Mouse (Mus musculus) CH12.LX (cell line): ENCODE measurements around the gene Plod1. TPM values are rescaled to one million over a fixed set of nuclear protein-coding genes. Genes with fewer than 3 reads are reported as not detected.

Source experiments
- DNase-seq: peaks from one replicate; pipeline ENCODE4 v3.0.0-alpha.2; 2013; ENCODE audit errors: extremely low read depth
- H3K27ac ChIP-seq: 2 replicates; pipeline ENCODE4 v1.5.1; 2012; ENCODE audit warnings: low read depth, mild to moderate bottlenecking, control low read depth, moderate library complexity; ENCODE audit not compliant: insufficient read depth
- H3K27me3 ChIP-seq: replicated peaks from 2 replicates; pipeline ENCODE3; 2012; ENCODE audit warnings: inconsistent platforms
- H3K36me3 ChIP-seq, 2 experiments: replicated peaks in 1 of 2; 2 replicates each; pipeline versions ENCODE3 to v1.6.1; 2012; ENCODE audit warnings: inconsistent platforms in 1 of 2, low read length in 1 of 2, mild to moderate bottlenecking in 1 of 2, mixed read lengths in 1 of 2, moderate library complexity in 1 of 2; ENCODE audit not compliant: control insufficient read depth in 1 of 2, insufficient read depth in 1 of 2
- H3K4me1 ChIP-seq, 2 experiments: 2 replicates each; pipeline ENCODE4 v1.6.1; 2012; ENCODE audit warnings: inconsistent platforms in 1 of 2, moderate library complexity in 1 of 2; ENCODE audit not compliant: insufficient read depth in 2 of 2, control insufficient read depth in 1 of 2
- H3K4me2 ChIP-seq: 2 replicates; pipeline ENCODE4 v1.6.1; 2012; ENCODE audit warnings: low read depth, mild to moderate bottlenecking, control low read depth; ENCODE audit not compliant: poor library complexity, insufficient read depth, severe bottlenecking
- H3K4me3 ChIP-seq, 3 experiments: fragments of 150-350 bp in 1 of 3; sonication (generic) in 1 of 3; replicated peaks in 1 of 3; 2 replicates each; pipeline versions ENCODE3 to v1.5.1; 2011 to 2012; ENCODE audit warnings: low read depth in 2 of 3, low read length in 2 of 3, mild to moderate bottlenecking in 2 of 3, moderate library complexity in 2 of 3, control low read depth in 1 of 3, improper control_type of control experiment in 1 of 3, inconsistent platforms in 1 of 3, mixed read lengths in 1 of 3; ENCODE audit not compliant: poor library complexity in 1 of 3
- H3K79me2 ChIP-seq: replicated peaks from 2 replicates; pipeline ENCODE4 v1.6.1; 2012; ENCODE audit warnings: mild to moderate bottlenecking, moderate library complexity; ENCODE audit not compliant: control insufficient read depth, poor library complexity, insufficient read depth, severe bottlenecking; ENCODE audit errors: extremely low read depth
- H3K9ac ChIP-seq: 2 replicates; pipeline ENCODE4 v1.6.1; 2012; ENCODE audit warnings: low read depth, mild to moderate bottlenecking, control low read depth, moderate library complexity; ENCODE audit not compliant: insufficient read depth
- H3K9me3 ChIP-seq: replicated peaks from 2 replicates; pipeline ENCODE3; 2012; ENCODE audit warnings: low read length, inconsistent platforms, mixed read lengths
- CHD1 ChIP-seq: IDR thresholded peaks from 2 replicates; pipeline ENCODE4 v1.6.1; 2012; ENCODE audit warnings: low read depth, low read length, improper control_type of control experiment, inconsistent platforms
- CHD2 ChIP-seq: IDR thresholded peaks from 2 replicates; pipeline ENCODE4 v1.6.1; 2011; ENCODE audit warnings: low read length, improper control_type of control experiment
- ELF1 ChIP-seq: IDR thresholded peaks from 2 replicates; pipeline ENCODE4 v1.6.1; 2014; ENCODE audit warnings: low read depth, mild to moderate bottlenecking, inconsistent platforms, low read length, improper control_type of control experiment
- ETS1 ChIP-seq: conservative IDR thresholded peaks from 2 replicates; pipeline ENCODE4 v1.6.1; 2012; ENCODE audit warnings: low read depth, mild to moderate bottlenecking, inconsistent platforms, low read length, improper control_type of control experiment, moderate library complexity
- HCFC1 ChIP-seq: IDR thresholded peaks from 2 replicates; pipeline ENCODE4 v1.6.1; 2012; ENCODE audit warnings: low read depth, mild to moderate bottlenecking, inconsistent platforms, low read length, improper control_type of control experiment
- IRF4 ChIP-seq: IDR thresholded peaks from 2 replicates; pipeline ENCODE4 v1.6.1; 2014; ENCODE audit warnings: low read depth, mild to moderate bottlenecking, inconsistent platforms, low read length, improper control_type of control experiment
- JUN ChIP-seq: IDR thresholded peaks from 2 replicates; pipeline ENCODE4 v1.6.1; 2011; ENCODE audit warnings: low read depth, mild to moderate bottlenecking, low read length, improper control_type of control experiment, moderate library complexity; ENCODE audit not compliant: insufficient read depth
- JUND ChIP-seq: conservative IDR thresholded peaks from 2 replicates; pipeline ENCODE4 v1.6.1; 2011; ENCODE audit warnings: low read depth, low read length, improper control_type of control experiment
- KAT2A ChIP-seq: IDR thresholded peaks from 2 replicates; pipeline ENCODE4 v1.6.1; 2012; ENCODE audit warnings: low read length, improper control_type of control experiment, inconsistent platforms; ENCODE audit not compliant: insufficient replicate concordance
- MAX ChIP-seq: IDR thresholded peaks from 2 replicates; pipeline ENCODE4 v1.6.1; 2011; ENCODE audit warnings: low read length, improper control_type of control experiment
- MAZ ChIP-seq: IDR thresholded peaks from 2 replicates; pipeline ENCODE4 v1.6.1; 2012; ENCODE audit warnings: low read depth, mild to moderate bottlenecking, inconsistent platforms, low read length, improper control_type of control experiment, moderate library complexity
- MEF2A ChIP-seq: IDR thresholded peaks from 2 replicates; pipeline ENCODE4 v1.6.1; 2014; ENCODE audit warnings: low read depth, mild to moderate bottlenecking, inconsistent platforms, low read length, improper control_type of control experiment, borderline replicate concordance
- NRF1 ChIP-seq: IDR thresholded peaks from 2 replicates; pipeline ENCODE4 v1.6.1; 2014; ENCODE audit warnings: low read depth, mild to moderate bottlenecking, inconsistent platforms, low read length, improper control_type of control experiment, moderate library complexity
- POLR2A ChIP-seq: IDR thresholded peaks from 2 replicates; pipeline ENCODE4 v1.6.1; 2011; ENCODE audit warnings: low read depth, mild to moderate bottlenecking, improper control_type of control experiment, low read length
- USF1 ChIP-seq: IDR thresholded peaks from 2 replicates; pipeline ENCODE4 v1.6.1; 2014; ENCODE audit warnings: low read depth, mild to moderate bottlenecking, inconsistent platforms, low read length, improper control_type of control experiment
- USF2 ChIP-seq: conservative IDR thresholded peaks from 2 replicates; pipeline ENCODE4 v1.6.1; 2011; ENCODE audit warnings: low read depth, low read length, improper control_type of control experiment
- dilution Hi-C: fragments of 300-500 bp; cut with MboI; formaldehyde crosslinking; loops from 2 replicates; pipeline ENCODE4 v1.14.3; 2020; ENCODE audit warnings: low sequenced_read_pairs; ENCODE audit not compliant: extremely low pct_unique_long_range_greater_than_20kb, extremely low pct_ligation_motif_present
- in situ Hi-C: fragments of 300-500 bp; cut with MboI; formaldehyde crosslinking; loops from 3 replicates; pipeline ENCODE4 v1.14.3; 2019; ENCODE audit warnings: low sequenced_read_pairs, low pct_ligation_motif_present, low pct_unique_long_range_greater_than_20kb, mixed read lengths
- polyA plus RNA-seq: library from polyadenylated mRNA; unstranded; fragments of >175 nt; gene quantifications from 2 replicates; pipeline ENCODE4 v1.2.1, GENCODE M21; 2012; ENCODE audit warnings: low read depth; ENCODE audit not compliant: insufficient read length
- total RNA-seq, 2 experiments: library from RNA; depleted of rRNA; stranded (reverse); fragments of 300-350 nt in 1 of 2; fragments of >200 nt in 1 of 2; gene quantifications; 2 replicates each; pipeline ENCODE4 v1.2.3; 2012 to 2014

Plod1 gene
- total and polyA plus RNA-seq, 3 experiments = 0.30 to 6.5 (median 1.9) TPM

DNA sequence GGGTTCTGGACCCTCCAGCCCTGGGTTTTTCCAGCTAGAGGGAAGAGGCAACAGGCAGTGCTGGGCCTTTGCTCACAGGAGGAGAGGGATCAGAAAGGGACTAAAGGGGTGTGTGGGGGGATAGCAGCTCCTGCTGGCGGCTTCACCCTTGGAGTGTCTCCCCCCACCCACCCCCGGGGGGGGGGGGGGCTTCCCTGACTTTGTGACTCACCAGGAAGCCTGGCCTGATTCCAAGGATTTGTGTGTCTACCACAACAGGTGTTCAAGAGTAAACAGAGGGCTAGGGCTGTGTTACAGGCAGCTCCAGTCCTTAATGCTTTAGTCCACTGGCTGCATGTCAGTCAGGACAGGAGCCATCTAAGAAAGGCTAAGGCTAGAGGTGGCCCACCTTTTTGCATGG lies 10.9 kb upstream of the Plod1 start:
- no peak overlapping the region for H3K4me3 ChIP-seq
- no peak for DNase-seq
- peaks cover 38 to 77% of the 10 kb centered on the region in 2 experiments for H3K36me3 ChIP-seq
- dilution Hi-C loops = no loop called here
- H3K27me3 ChIP-seq = no peaks in the 10 kb centered on the region
- H3K9ac ChIP-seq = no peak overlapping the region
- H3K4me1 ChIP-seq = peaks cover 4 to 11% of the 10 kb centered on the region in 2 experiments
- no peak overlapping the region for H3K27ac ChIP-seq
- in situ Hi-C loops = no loop called here
- no peak overlapping the region for H3K4me2 ChIP-seq
- H3K9me3 ChIP-seq = no peaks in the 10 kb centered on the region
- peaks cover 14% of the 10 kb centered on the region for H3K79me2 ChIP-seq
- TF ChIP-seq POLR2A (no peak), USF2 (no peak), USF1 (no peak), KAT2A (no peak), CHD1 (no peak), JUN (no peak), ELF1 (no peak), MAX (no peak), MAZ (no peak)

DNA sequence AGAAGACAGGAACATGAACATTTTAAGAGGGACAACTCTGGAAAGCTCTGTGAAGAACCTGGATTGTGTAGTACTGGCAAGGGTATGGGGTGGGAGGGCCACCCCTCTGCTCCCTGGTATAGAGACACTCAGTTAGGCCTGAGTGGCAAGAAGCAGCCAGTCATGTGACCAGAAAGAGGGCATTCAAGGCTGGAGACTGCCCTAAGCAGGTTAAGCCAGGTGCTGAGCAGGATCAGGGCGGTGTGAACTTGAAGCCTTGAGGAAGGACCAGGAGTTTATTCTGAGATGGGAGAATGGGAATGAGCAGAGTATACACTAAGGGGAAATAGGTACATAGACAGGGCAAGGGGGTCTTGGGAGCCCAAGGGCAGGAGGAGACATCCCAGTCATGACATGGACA lies 6.4 kb upstream of the Plod1 start:
- in situ Hi-C loops = no loop called here

More for the DNA sequence above, 6.4 kb upstream of the Plod1 start:
- Histone ChIP-seq H3K27ac (no peak overlapping the region), H3K4me2 (peak overlapping the region; percentile 80; the same call in 1 of the 2 replicates), H3K27me3 (peaks cover 11% of the 10 kb centered on the region), H3K9me3 (no peaks in the 10 kb centered on the region), H3K4me1 (peaks cover 8 to 34% of the 10 kb centered on the region in 2 experiments), H3K79me2 (peaks cover 28% of the 10 kb centered on the region), H3K36me3 (peaks cover 38 to 55% of the 10 kb centered on the region in 2 experiments), H3K4me3 (no peak overlapping the region), H3K9ac (0 out of 2 replicates have a peak overlapping the region, but pooled peaks have one; percentile 18)
- TF ChIP-seq IRF4 (no peak), JUN (no peak), JUND (no peak), HCFC1 (no peak), CHD2 (no peak), ETS1 (no peak), MEF2A (no peak), NRF1 (no peak)
- DNase-seq = no peak
- dilution Hi-C loops = no loop called here
